Mouse (Mus musculus): ENCODE results near the gene Mettl25. TPM values are rescaled to one million over a fixed set of nuclear protein-coding genes. Genes with fewer than 3 reads are reported as not detected.

The Mettl25 gene
- 8.4 TPM for polyA plus RNA-seq (2014; fragmentation: Illumina TruSeq; extraction: RNeasy Lipid Tissue Mini Kit (QIAGEN cat#74804); ENCODE audit: low read depth, low replicate concordance)

GRCm38 (mm10) chr10:105840928-105841888 is at the start of gene Mettl25, which contains the start of gene Ccdc59:
TSS of gene Mettl25 (minus strand) at chr10:105841380.
TSS of gene Ccdc59 (plus strand) at chr10:105841067.

Other genes with a start within 250 kb of the Mettl25 start
- gene Ccdc59, start 313 bp downstream of the Mettl25 start, polyA plus RNA-seq (2014; fragmentation: Illumina TruSeq; extraction: RNeasy Lipid Tissue Mini Kit (QIAGEN cat#74804); ENCODE audit: low read depth, low replicate concordance) = 55.5 TPM

Measured in sigmoid colon, adult 10 weeks (tissue).